Mouse (Mus musculus): ENCODE measurements around the gene Allc.
A peak's percentile ranks its signal among the peaks of the same experiment; 100 is the strongest.

The Allc gene

DNA sequence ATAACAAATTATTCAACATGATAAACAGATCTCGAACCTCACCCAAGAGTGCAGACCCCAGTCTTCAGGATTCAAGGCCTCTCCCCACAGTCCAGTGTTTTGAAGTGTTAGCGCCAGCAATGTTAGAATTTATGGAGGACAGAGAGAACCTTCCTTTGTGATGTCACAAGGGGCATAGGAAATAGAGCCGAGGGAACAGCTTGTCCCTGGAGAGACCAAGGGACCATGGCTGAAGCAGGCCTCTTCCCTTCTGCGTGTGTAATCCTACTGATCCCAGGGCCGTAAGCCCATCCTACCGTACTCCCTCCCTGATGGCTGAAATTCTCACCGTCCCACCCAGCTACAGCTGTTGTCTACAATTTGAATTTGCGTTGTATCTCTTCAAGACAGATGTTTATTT, at the start of gene Allc:
TSS of gene Allc (minus strand) at position 101 of the 400 bp plus-strand sequence.
- DNase-seq (ENCODE audit: low spot score in 2 of 2), result no peak

DNA sequence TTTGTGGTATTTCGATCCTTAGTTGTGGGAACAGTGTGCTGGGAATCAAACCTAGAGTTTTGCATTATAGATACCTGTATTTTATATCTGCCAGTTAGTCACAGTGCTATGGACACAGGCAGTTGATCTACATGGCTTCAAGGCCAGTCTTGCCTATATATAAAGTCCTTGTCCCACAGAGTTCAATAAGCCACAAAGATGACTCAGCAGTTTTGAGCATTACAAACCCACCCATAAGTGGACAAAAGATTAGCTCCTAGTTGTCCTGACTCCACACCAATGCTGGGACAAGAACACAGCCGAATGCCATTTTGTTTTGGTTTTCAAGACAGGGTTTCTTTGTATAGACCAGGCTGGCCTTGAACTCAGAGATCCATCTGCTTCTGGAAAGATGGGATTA, 46.1 kb upstream of the Allc start:
- no peak for DNase-seq (ENCODE audit: low spot score in 2 of 2)

DNA sequence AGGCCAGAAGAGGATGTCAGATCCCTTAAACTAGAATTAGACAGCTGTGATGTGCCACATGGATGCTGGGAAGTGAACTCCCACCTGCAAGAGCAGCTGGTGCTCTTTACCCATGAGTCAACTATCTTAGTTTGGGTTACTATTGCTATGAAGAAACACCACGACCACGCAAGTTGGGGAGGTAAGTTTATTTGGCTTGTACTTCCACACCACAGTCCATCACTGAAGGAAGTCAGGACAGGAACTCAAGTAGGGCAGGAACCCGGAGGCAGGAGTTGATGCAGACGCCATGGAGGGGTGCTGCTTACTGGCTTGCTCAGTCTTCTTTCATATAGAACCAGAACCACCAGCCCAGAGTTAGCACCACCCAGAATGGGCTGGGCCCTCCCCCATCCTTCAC, 44.8 kb upstream of the Allc start:
- no peak for DNase-seq (ENCODE audit: low spot score in 2 of 2)

DNA sequence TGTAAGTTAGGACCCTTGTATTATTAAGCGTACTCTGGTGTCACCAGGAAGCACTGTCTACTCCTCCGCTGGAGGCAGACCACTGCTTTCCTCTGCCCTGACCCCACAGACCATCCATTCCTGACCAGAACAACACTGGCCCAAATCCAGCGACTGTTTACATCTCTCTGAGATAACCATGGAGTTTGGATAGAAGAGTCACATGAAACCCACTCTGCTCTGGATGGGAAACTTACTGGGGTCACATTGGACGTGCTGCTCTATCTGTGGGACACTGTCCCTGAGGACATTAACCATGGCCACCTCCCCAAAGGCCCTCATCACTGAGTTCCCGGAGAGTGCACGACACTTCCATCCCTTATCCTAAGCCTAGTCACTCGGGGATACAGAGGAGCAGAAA, 43.1 kb upstream of the Allc start:
- no peak for DNase-seq (ENCODE audit: low spot score in 2 of 2)

DNA sequence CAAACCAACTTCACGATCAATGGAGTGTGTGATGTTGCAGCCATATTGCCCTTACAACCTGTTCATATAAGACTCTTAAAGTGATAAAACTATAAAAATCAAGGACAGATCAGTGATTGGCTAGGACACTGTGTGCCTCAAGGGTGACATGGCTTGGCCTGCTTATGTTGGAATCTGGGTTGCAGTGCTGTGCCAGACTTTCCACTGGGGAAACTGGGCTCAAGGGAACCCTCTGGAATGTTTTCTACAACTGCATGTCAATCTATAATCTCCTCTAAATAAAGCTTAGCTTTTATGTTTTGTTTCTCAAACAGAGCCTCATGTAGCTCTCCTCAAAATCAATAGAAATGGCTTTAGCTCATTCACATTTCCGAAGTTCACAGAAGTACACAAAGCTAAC, 41.9 kb upstream of the Allc start:
- no peak for DNase-seq (ENCODE audit: low spot score in 2 of 2)

DNA sequence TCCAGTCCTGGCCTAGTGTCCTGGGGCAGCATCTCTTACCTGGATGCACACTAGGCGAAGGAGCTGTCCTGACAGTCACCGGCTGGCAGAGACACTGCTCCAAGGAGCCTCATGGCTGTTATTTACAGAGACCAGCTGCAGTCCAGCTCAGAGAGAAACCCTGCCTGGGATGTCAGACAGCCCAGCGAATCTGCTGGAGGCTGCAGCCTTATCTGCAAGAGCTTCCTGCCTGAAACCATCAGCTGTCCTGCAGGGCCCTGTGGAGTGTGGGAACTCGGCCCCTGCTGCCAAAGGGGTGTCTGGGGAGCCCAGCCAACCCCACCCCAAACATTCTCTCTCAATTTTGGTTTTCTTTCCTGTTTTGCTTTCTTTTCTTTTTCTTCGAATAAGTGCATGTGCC, 40.9 kb upstream of the Allc start, which contains the start of gene Colec11:
TSS of gene Colec11 (minus strand) at position 183 of the 400 bp plus-strand sequence.
- DNase-seq (ENCODE audit: low spot score in 2 of 2), result no peak

DNA sequence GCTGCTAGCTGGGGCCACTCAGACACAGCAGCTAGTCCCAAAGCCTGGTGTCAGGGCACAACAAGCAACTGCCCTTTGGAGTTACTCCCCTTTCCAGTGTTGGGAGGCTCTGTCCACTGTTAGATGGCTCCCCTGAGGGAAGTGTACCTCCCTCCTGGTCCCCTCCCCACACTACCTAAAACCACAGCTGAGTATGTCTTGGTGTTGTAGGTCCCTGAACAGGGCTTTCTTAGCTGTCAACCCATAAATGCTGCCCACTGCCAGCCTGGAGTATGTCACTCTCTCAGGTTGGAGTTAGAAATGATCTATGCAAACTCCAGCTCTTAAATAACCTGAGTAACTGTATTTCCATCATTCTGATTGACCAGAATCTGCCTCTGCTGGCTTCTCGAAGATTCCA, 40.3 kb upstream of the Allc start:
- DNase-seq (ENCODE audit: low spot score in 2 of 2), result no peak

DNA sequence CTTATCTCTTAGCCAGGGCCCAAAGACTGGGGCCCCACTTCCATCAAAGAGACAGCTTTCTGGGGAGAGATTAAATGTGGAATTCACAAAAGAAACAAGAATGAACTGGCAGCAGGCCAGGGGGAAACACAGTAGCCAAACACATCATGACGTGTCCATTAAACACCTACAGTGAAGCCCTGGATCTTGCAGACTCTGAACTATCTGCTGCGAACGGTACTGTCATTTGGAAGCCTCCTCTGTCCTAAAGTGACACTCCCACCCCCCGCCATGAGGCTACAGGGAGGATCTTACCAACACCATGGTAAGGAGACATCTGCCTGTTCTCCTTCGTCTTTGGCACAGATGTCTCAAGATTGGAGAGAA, 39.8 kb upstream of the Allc start:
- no peak for DNase-seq (ENCODE audit: low spot score in 2 of 2)

DNA sequence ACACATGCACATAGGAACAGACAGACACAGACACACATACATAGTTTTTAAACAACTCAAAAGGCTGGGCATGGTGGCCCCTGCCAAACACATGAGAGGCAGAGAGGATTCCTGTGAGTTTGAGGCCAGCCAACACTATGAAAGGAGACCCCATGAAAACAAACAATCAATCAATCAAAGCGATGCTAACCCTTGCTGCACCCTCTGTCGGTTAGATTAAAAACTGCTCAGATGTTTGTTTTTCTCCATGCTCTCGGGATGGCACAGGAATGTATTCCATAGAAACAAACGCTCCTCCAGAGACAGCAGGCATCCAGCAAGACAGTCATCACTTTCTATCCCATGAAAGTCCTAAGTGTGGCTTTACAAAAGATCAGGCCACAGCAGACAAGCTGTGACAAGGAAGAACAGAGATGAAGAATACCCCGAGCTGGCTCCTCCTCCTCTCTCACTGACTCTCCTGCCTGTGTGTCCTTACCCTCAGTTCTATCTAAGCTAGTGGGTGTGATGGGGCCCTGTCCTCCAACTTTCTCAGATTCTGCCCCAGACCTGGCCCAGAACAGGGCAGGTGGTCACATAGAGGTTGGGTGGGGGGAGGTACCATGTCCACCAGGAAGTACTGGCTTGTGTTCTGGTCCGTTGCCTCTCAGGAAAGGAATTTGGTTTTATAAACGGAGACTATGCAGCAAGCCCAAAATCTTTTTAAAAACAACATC, 39.3 kb upstream of the Allc start:
- DNase-seq (ENCODE audit: low spot score in 2 of 2), result no peak

DNA sequence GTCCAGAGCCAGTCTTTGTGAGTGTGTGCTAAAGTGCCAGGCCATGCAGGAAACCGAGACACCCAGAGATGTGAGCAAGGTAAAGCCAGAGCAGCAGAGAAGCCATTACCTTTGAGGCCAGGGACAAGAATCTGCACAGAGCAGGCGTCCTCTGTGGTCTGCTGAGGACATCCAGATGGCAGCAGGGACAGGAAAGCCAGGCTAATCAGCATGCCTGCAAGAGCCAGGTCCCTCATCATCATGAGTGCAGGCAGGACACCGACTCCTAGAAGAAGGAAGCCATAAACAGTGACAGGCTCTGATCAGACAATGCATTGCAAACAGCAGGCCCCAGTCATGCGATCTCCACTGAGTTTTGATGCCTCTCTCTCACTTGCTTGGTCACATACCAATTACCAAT, 35.0 kb upstream of the Allc start:
- no peak for DNase-seq (ENCODE audit: low spot score in 2 of 2)

DNA sequence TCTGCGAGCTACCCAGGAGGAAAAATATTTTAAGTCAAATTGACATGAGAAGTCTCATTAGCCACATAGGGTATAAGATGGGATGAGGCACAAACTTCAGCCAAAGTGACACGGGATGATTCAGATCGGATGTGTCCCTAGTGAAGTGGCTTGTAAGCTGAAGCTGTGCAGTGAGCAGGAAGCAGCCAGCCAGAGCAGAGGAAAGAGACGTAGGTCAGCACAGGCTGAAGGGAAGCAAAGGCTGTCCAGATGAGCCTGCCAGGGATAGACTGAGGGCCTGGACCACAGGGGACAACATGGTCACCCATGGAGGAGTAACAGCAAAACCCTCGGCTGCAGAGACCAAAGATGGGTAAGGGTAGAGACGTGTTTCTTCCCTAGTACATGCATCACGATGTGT, 32.1 kb upstream of the Allc start:
- DNase-seq (ENCODE audit: low spot score in 2 of 2), result no peak

DNA sequence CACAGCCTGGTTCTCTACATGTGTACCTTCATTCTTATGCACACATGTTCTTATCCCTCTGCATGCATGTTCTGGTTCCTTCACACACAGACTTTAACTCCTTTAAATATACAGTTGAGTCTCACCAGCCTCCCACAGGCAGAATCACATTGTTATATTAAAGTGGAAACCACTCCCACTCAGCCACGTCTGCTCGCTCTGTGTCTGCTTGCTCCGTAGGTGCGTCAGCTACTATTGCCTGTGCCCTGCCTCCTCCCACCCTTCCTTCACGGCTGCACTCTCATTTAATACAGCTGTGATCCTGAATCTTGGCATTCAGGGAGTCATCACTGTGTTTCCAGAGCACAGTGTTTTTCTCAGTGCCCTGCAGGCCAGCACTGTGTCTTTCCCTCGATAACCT, 30.1 kb upstream of the Allc start:
- DNase-seq (ENCODE audit: low spot score in 2 of 2), result no peak

DNA sequence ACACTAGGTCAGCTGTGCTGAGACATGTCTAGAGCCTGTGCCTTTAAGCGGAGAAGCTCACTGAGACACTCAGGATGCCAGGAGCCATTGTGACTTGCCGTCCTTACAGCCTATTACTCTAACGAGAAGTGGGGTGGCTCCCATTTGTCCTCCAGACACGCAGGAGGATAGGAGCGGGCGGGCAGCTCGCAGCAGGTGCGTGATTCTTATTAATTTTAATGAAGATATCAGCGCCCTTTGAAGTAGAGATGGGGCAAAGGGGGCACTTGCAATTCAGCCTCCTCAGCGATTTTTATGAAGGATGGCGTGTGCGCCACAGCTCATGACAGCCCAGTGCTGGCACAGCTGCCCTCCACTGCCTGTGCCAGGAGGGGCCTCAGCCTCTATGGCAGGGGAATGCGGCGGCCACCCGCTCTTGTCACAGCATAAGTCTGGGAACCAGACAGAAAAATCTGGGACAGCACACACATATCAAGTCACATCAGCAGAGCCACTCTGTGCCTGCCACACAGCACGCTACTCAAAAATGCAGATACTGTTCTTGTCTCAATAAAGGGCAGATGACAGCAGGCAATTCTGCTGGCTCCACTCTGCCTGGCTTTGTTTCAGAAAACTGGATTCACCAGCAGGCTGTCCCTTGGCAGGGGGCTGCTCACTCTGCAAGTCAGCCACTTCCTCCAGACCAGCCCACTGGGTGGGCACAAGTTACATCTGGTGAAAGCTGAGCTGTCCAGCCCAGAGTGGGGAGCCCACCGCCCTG, 25.4 kb upstream of the Allc start:
- DNase-seq (ENCODE audit: low spot score in 2 of 2), result no peak

DNA sequence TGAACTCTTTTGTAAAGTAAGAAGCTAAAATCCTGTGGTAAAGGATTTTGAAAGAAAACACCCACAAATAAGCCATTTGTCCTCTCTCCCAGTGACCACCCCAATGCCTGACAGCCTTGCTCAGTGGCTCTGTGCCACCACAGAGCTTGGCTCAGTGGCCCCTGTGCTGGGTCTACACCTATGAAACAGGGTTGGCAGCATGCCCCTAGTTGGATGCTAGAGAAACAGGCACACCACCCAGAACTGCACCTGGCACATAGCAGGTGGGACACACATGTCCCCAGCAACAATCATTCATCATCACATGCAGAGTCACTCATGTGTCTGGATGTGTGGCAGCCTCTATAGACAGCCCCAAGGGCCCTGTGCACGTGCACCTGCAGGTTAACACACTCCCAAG, 21.2 kb upstream of the Allc start:
- DNase-seq (ENCODE audit: low spot score in 2 of 2), result no peak

DNA sequence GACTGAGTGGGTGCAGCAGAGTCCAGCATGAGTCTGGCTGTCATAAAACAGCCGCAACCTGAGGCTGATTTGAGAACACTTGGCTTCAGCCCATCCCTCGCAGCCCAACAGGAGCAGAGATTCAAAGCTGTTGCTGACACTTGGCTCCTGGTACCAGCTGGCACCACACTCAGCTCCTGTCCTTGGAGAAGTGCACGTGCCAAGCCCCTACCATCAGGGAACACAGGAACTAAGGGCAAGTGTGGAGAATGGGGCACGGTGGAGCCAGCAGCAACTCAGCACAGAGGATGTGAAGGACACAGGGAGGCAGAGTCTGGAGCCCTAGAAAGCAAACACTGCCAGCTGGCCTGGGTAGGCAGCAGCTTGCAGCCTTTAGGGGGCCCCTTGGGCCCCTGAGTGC, 19.9 kb upstream of the Allc start:
- no peak for DNase-seq (ENCODE audit: low spot score in 2 of 2)

DNA sequence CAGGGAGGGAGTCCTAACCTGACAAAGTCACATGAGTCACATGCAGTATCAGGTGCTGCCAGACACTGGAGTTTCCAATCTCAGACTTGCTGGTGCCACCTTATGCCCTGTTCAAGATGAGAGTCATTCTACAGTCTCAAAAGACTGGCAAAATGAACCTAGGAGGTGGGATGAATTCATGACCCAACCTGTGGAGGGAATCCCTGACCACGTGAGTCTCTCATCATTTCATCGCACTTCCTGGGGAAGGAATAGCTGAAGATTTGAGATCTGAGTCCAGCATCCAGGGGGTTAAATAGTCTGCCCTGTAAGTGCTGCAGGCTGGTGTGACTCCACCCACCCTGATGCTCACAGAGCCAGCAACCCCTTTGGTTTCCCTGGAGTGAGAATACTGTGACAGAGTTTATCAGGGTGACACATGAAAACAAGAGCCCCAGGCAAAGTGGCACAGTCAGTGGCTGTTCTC, 16.2 kb upstream of the Allc start:
- DNase-seq (ENCODE audit: low spot score in 2 of 2), result no peak

DNA sequence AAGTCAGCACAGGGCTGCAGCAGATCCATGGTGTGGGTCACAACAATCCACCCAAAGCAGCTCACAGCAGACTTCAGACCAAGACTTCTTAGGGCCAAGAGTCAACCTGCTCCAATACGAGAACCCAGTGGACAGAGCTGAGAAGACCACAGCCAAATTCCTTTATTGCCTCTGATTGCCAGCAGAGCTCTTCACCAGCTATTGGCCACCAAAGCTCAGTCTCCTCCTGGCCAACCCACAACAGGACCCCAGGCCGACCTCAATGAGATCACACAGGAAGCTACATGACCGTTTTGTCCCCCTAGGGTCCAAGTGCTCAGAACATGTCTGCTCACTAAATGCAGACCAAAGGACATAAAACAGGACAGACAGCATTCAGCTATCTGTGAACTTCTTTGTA, 15.8 kb upstream of the Allc start:
- DNase-seq (ENCODE audit: low spot score in 2 of 2), result no peak

DNA sequence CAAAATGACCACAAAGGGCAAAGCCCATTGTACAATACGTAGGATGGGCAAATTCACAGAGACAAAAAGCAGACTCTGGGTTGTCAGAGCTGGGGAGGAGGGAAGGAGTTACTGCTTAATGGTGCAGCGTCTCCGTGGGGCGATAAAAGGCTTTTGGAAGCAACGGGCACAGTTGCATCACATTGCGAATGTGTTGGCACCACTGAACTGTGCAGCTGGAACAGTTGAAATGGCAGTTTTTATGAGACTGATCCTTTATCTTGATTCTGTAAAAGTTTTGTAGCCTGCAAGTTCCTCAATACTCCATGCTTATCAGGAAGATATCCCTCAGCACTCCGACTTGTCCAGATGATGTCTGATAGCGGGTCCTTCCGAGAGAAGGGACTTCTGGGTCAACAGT, 15.4 kb upstream of the Allc start:
- DNase-seq (ENCODE audit: low spot score in 2 of 2), result no peak

DNA sequence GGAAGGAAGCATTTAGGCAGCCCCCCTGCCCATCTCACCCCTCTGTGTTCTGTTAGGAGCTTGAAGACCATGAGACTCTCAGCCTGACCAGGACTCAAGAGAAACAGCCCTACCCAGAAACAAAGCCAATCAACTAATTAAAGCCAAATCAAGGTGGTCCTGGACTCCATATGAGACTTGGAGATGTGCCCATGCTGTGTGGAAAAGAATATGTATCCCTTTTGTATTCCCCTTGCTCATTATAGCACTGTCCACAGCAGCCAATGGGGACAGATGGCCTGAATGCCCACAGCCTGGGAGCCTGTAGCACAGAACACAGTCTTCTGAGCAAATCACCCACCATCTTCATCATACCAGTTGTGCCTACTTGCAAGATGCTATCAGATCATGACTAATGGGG, 14.5 kb upstream of the Allc start:
- no peak for DNase-seq (ENCODE audit: low spot score in 2 of 2)

DNA sequence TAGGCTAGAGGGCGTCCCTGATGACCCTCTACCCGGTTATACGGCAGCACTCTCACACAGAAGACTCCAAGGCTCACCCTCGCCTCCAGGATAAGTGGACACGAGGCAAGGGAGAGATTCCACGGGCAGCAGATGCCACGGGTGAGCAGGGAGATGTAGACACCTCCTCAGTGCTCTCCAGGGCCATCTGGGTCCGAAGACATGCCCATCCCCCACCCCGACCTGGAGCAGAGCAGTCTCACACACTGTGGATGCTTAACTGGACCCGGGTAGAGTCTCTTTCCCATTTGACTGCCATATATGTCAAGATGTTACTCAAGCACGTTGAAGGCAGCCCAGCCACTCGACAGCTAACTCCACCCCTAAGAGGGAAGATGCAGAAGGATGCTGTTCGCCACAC, 8.1 kb upstream of the Allc start:
- DNase-seq (ENCODE audit: low spot score in 2 of 2), result no peak

DNA sequence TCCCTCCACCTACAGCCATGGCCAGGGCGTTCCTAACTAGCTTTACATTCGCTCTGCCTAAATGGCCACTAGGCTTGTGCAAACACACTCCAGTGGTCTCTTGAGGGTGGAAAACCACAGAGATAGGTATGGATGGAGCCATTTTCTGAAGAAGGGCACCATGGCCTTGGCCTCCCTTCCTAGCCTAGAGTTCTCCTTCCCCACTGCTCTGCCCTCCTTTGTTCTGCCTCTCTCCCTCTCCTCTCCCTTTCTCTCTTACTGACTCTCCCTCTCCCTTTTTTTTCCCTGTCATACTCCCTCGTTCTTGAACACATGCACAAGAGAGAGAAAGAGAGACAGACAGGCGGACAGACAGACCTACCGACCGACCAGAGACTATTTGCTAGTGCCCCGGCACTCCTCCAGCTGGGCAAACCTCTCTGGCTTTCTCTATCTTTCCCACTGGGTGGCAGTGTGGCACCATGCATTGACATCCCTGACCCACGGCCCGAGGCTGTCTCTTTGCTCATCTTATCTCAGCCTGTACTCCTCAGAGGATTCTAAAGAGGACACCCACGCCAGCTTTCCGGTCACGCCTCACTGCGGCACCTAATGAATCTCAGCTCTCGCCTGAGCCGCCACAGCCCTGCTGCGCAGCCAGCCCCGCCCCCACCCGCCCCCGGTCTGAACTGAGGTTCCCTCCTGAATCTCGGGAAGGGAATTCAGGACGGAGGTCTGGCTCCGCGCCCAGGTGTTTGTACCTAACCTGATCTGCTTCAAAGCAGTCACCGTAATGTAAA, 7.0 kb upstream of the Allc start:
- DNase-seq (ENCODE audit: low spot score in 2 of 2), result peak; percentile 27 to 70

DNA sequence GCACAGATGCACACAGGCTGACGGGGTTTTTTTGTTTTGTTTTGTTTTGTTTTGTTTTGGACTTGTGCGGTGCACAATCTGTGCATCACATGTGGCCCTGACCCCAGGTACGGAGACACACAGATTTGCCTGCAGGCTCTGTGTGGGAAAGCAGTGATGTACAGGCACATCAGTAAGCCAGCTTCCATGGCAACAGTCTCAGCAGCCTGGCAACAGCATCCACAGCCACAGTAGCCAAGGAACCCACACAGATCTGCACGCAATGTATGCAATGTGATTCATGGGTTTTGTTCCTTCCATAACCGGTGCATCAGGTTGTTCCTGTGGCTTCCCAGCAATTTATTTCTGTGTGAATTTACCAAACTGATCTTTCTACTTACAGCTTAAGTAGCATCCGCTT, 5.6 kb upstream of the Allc start:
- DNase-seq (ENCODE audit: low spot score in 2 of 2), result no peak

DNA sequence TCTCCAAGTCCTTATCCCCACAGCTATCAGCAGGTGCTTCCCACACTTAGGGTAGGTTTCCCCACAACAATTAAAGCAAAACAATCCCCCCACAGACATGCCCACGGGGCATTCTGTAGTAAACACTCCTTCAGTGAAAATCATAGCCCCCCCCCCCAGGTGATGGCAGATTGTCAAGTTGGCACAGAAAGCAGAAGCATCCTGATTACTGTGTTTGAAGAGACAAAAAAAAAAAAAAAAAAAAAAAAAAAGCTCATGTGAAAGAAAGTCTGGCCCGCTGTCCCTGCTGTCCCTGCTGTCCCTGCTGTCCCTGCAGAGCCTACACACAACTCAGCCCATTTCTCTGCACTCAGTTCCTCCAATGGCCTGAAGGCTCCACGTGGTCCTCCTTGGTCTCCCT, 1.7 kb upstream of the Allc start:
- DNase-seq (ENCODE audit: low spot score in 2 of 2), result no peak

Measured in thymus, postnatal 10 days (tissue).